Mouse (Mus musculus) spleen, adult 2 months (tissue): ENCODE results near the gene Il27ra. TPM values are rescaled to one million over a fixed set of nuclear protein-coding genes. Genes with fewer than 3 reads are reported as not detected.

Source experiments
- DNase-seq, 2 experiments: peaks; one replicate each; pipeline versions ENCODE4 v3.0.0 to v3.0.0-alpha.2; 2012 to 2021; ENCODE audit warnings: low spot score in 2 of 2, low read depth in 1 of 2
- H3K27ac ChIP-seq: fragments of 200-500 bp; 2 replicates; pipeline ENCODE4 v1.5.1; 2012; ENCODE audit warnings: low read length, inconsistent platforms; ENCODE audit not compliant: insufficient read depth
- H3K27me3 ChIP-seq: fragments of 200-500 bp; 2 replicates; pipeline ENCODE4 v1.6.1; 2012; ENCODE audit warnings: mild to moderate bottlenecking, moderate library complexity, low read length, inconsistent platforms; ENCODE audit not compliant: control insufficient read depth, insufficient read depth
- H3K36me3 ChIP-seq: fragments of 200-500 bp; 2 replicates; pipeline ENCODE4 v1.6.1; 2012; ENCODE audit warnings: mild to moderate bottlenecking, low read length, inconsistent platforms; ENCODE audit not compliant: control insufficient read depth, insufficient read depth
- H3K4me1 ChIP-seq: fragments of 200-500 bp; 2 replicates; pipeline ENCODE4 v1.6.1; 2011; ENCODE audit warnings: inconsistent platforms; ENCODE audit not compliant: control insufficient read depth, insufficient read depth, insufficient read length
- H3K4me3 ChIP-seq: fragments of 200-500 bp; 2 replicates; pipeline ENCODE4 v1.5.1; 2011; ENCODE audit warnings: mild to moderate bottlenecking, inconsistent platforms; ENCODE audit not compliant: insufficient read depth, insufficient read length; ENCODE audit errors: extremely low read depth
- CTCF ChIP-seq: fragments of 200-500 bp; IDR thresholded peaks from 2 replicates; pipeline ENCODE4 v1.5.1; 2011; ENCODE audit warnings: mild to moderate bottlenecking, inconsistent platforms; ENCODE audit not compliant: insufficient read depth, insufficient read length, insufficient replicate concordance; ENCODE audit errors: extremely low read depth
- POLR2A ChIP-seq: fragments of 200-500 bp; IDR thresholded peaks from 2 replicates; pipeline ENCODE4 v1.6.1; 2011; ENCODE audit warnings: low read depth, low read length, inconsistent platforms
- WGBS: fragments of 180-500 bp; shearing (Covaris S2); methylation state at CpG from one replicate; pipeline ENCODE4 v1.1.7; 2018; 5-methylcytosine and 5-hydroxymethylcytosine counted together
- polyA plus RNA-seq: library from polyadenylated mRNA; depleted of rRNA; stranded (reverse); fragments of >200 nt; gene quantifications from 2 replicates; pipeline ENCODE4 v1.2.3, GENCODE M21; 2012

The Il27ra gene
- polyA plus RNA-seq, 1 experiment = 70.0 TPM

DNA sequence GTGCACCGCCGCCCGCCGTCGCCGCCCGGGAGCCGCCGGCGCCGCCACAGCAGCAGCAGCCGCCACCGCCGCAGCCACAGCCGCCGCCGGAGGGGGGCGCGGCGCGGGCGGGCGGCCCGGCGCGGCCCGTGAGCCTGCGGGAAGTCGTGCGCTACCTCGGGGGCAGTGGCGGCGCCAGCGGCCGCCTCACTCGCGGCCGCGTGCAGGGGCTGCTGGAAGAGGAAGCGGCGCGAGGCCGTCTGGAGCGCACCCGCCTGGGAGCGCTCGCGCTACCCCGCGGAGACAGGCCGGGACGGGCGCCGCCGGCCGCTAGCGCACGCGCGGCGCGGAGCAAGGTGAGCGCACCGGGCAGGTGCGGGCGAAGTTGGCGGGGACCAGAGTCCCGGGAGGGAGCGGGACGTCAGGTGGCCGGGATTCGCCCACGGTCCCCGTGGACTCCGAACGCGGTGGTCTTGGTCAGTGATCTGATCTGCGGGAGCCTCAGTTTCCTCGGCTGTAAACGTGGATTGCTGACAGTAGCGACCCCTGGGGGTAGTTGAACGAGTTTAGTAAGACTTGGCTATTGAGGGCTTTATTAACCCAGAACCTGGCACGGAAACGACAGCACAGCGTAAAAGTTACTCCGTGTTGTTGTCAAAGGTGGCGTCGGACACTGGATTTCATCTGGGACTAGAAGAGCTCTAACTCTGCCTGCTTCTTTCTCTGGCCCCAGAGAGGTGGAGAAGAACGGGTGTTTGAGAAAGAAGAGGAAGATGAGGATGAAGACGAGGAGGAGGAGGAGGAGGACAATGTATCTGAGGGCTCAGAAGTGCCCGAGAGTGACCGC lies 43.9 kb downstream of the Il27ra start:
- 15% methylated on average over 92 of the region's 92 CpGs for WGBS
- H3K4me1 ChIP-seq = peaks cover 5% of the 10 kb centered on the region; the same call in 1 of the 2 replicates
- H3K36me3 ChIP-seq = peaks cover 2% of the 10 kb centered on the region; the same call in 1 of the 2 replicates

DNA sequence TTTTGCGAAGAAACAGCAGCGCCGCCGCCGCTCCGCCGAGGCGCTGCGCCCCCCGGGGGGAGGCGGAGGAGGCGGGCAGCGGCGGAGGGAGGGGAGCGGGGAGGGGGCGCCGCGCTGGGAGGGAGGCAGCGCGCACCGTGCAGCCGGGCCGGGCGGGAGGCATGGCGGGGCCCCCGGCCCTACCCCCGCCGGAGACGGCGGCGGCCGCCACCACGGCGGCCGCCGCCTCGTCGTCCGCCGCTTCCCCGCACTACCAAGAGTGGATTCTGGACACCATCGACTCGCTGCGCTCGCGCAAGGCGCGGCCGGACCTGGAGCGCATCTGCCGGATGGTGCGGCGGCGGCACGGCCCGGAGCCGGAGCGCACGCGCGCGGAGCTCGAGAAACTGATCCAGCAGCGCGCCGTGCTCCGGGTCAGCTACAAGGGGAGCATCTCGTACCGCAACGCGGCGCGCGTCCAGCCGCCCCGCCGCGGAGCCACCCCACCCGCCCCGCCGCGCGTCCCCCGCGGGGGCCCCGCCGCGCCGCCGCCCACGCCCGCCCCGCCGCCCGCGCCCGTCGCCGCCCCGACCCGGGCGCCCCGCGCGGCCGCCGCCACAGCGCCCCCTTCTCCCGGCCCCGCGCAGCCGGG lies 44.8 kb downstream of the Il27ra start, which contains the start of gene Samd1:
TSS of gene Samd1 (plus strand) at position 162 of the 631 bp plus-strand sequence.
- Histone ChIP-seq H3K36me3 (peaks cover 2% of the 10 kb centered on the region; the same call in 1 of the 2 replicates), H3K27ac (peak within 1 kb of the TSS; percentile 91), H3K27me3 (0 out of 2 replicates have a peak, but pooled peaks cover 1% of the 10 kb centered on the region), H3K4me1 (peaks cover 5% of the 10 kb centered on the region; the same call in 1 of the 2 replicates), H3K4me3 (peak within 1 kb of the TSS; percentile 73)
- WGBS = 19% methylated on average over 59 of the region's 112 CpGs
- peak in 1 of 2 experiments; percentile 59 for DNase-seq
- no peak for TF ChIP-seq CTCF
- no peak for TF ChIP-seq POLR2A

More for the DNA sequence above, 43.9 kb downstream of the Il27ra start:
- peak; percentile 60 to 69 for DNase-seq
- Histone ChIP-seq H3K27me3 (0 out of 2 replicates have a peak, but pooled peaks cover 1% of the 10 kb centered on the region), H3K27ac (peak overlapping the region; percentile 65), H3K4me3 (peak overlapping the region; percentile 66)
- TF ChIP-seq CTCF (no peak), POLR2A (no peak)

DNA sequence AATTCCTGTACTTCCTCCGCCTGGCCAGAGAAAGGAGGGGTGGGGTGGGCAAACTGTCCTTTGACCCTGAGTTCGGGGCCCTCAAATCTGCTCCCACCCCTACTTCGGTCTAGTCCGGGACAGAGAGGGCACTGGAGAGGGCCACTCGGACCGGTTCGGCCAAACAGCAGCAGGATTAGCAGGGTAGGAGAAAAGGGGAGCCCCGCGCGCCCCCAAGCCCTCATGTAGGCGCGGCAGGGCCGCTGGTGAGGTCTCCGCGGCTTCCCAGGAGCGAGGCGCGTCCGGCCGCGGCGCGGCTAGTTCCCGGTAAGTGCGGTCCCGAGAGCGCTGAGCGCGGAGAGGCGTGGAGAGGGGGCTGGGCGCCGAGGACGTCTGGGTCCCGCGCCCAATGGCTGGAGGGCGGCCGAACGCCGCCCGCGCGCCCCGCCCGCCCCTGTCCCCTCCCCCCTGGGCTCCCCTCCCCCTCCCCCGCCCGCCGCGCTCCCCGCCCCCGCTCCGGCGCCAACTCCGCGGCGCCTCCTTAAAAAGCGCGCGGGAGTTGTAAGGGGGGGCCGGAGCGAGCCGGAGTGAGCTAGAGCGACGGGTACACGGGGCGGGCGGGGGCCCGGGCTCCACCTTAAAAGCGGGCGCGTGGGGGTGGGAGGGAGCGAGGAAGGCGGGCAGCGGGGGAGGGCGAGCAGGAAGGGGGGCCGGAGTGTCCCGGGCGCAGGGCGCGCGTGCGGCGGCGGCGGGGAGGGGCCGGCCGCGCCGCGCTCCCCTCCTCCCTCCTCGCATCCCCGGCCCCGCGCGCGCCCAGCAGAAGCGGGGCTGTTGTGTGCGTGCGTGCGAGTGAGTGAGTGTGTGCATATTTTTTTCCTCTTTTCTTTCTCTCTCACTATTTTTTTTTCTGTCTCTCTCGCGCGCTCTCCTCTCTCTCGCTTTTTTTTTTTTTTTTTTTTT lies 45.6 kb downstream of the Il27ra start:
- H3K36me3 ChIP-seq = peaks cover 2% of the 10 kb centered on the region; the same call in 1 of the 2 replicates
- H3K27me3 ChIP-seq = 0 out of 2 replicates have a peak, but pooled peaks cover 1% of the 10 kb centered on the region
- WGBS = 2% methylated on average over 39 of the region's 103 CpGs
- TF ChIP-seq POLR2A (peak; percentile 81), CTCF (no peak)
- H3K27ac ChIP-seq = peak overlapping the region; percentile 91
- H3K4me3 ChIP-seq = peak overlapping the region; percentile 73
- peak; percentile 53 to 81 for DNase-seq
- peaks cover 5% of the 10 kb centered on the region; the same call in 1 of the 2 replicates for H3K4me1 ChIP-seq

DNA sequence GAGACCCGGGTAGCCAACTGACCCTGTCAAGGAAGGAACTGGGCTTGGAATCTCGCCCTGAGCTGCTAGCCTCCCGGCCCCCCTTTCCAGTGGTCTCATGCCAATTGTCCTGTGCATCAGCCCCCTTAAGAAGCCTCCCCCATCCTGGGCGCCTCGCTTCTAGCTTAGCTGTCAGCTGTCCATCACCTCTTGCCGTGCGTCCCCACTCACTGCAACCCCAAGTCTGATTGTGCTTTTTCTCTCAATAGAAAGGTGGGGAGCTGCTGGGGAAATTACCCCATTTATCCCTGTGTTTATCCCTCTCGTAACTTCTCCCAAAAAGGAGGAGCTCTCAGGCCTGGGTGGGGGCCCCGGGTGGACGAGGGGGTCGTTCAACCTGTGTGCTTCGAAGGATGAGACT lies 46.4 kb downstream of the Il27ra start:
- Histone ChIP-seq H3K36me3 (peaks cover 8% of the 10 kb centered on the region), H3K4me1 (peaks cover 5% of the 10 kb centered on the region; the same call in 1 of the 2 replicates), H3K4me3 (no peak overlapping the region), H3K27ac (peak overlapping the region; percentile 91; the same call in 1 of the 2 replicates), H3K27me3 (0 out of 2 replicates have a peak, but pooled peaks cover 1% of the 10 kb centered on the region)
- TF ChIP-seq POLR2A (no peak), CTCF (no peak)
- WGBS = 52% methylated on average over 12 of the region's 12 CpGs
- no peak for DNase-seq

DNA sequence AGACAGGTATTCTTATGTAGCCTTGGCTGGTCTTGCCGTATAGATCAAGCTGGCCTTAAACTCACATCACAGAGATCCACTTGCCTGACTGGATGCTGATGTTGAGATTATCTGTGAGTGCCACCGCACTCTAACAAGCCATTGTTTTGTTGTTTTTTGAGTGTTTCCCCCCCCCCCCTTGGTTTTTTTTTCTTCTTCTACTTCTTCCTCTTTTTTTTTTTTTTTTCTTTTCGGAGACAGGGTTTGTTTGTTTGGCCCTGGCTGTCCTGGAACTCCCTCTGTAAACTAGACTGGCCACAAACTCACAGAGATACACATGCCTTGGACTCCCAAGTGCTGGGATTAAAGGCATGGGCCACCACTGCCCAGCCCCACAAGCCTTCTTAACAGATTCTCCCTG lies 48.4 kb downstream of the Il27ra start:
- no peak overlapping the region for H3K27ac ChIP-seq

DNA sequence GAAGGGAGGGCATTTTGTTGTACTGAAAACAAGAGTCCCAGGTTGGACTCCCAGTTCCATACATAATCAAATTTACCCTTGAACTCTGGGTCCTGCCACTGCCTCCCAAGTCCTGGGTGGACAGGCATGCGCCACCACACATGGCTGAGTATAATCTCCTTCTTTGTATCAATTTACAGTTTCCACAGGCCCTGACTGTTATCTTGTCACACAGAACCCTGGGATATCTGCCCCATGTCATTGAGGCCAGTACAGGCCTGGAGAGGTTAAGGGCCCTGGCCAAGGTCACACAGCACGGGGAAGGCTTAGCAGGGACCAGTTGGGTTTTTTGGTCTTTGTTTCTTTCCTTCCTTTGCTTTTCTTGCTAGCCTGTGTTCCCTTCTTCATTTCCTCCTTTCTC lies 49.9 kb downstream of the Il27ra start:
- Histone ChIP-seq H3K27me3 (no peaks in the 10 kb centered on the region), H3K4me3 (no peak overlapping the region), H3K4me1 (no peaks in the 10 kb centered on the region; the same call in 1 of the 2 replicates), H3K36me3 (peaks cover 6% of the 10 kb centered on the region), H3K27ac (no peak overlapping the region)
- 79% methylated on average over 2 of the region's 2 CpGs for WGBS
- no peak for DNase-seq
- TF ChIP-seq POLR2A (no peak), CTCF (no peak)

More for the DNA sequence above, 48.4 kb downstream of the Il27ra start:
- Histone ChIP-seq H3K4me3 (no peak overlapping the region), H3K27me3 (0 out of 2 replicates have a peak, but pooled peaks cover 1% of the 10 kb centered on the region), H3K36me3 (peaks cover 6% of the 10 kb centered on the region), H3K4me1 (peaks cover 4% of the 10 kb centered on the region; the same call in 1 of the 2 replicates)
- WGBS = 44% methylated on average over 3 of the region's 3 CpGs
- no peak for DNase-seq
- TF ChIP-seq CTCF = no peak
- no peak for TF ChIP-seq POLR2A
